Mouse (Mus musculus) layer of hippocampus, postnatal 25 days (tissue): ENCODE measurements at regions not wholly inside any gene's neighbourhood (a gene's known extent, or its start where the extent isn't known, plus 50 kb on each side); places are given as distances from the start of the nearest gene placed in this dataset.

Experiments
- DNase-seq, 2 experiments: peaks; one replicate each; pipeline ENCODE4 v3.0.0; 2022; ENCODE audit warnings: mixed read lengths in 2 of 2, low spot score in 1 of 2; ENCODE audit errors: extremely low spot score in 1 of 2

GRCm38 (mm10) chr1:76053378-76054171 is 507.5 kb downstream of the Slc4a3 start:
- no peak for DNase-seq

DNA sequence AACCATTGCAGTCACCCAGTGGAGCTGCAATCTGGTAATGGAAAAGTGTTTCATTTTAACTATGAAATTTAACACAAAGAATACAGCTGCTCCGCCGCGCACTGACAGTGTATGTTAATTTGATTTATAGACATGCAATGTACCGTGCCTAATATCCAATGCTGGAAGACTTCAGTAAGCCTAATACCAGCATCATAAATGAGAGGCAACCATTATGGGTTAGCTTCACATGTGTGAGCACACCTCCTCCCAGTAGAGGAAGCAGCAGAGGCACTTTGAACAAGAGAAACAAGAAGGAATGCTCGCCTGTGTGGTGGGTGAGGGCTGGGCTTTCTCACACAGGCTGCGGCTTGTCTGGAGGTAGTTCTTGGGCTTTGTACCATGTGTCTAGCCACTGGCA is 519.7 kb downstream of the Slc4a3 start:
- DNase-seq, result no peak

GRCm38 (mm10) chr1:76070831-76071321 is 524.8 kb downstream of the Slc4a3 start:
- DNase-seq, result peak; percentile 54 to 58

GRCm38 (mm10) chr1:76075213-76075612 is 529.1 kb downstream of the Slc4a3 start:
- DNase-seq, result no peak

GRCm38 (mm10) chr1:76075685-76076455 is 529.8 kb downstream of the Slc4a3 start:
- no peak for DNase-seq

GRCm38 (mm10) chr1:76080241-76080640 is 534.2 kb downstream of the Slc4a3 start:
- DNase-seq, result no peak

DNA sequence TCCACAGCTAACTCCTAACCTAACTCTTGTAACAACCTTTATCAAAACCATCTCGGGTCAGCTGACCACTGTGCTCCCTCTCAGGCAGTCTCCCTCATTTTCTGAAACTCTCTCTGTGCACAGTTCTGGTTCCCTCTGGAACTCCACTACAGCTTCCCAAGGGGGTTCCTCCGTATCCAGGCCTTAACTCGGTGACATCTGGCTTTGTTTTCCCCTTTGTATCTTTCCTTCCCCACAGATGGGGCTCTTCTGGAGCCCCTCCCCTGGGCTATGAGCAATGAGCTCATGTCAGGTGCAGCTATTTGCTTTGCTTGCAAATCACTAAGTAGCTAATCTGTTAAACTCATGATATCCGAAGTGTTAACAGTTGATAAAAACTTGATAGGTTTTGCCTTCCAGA is 535.6 kb downstream of the Slc4a3 start:
- no peak for DNase-seq

GRCm38 (mm10) chr1:76083273-76084036 is 537.4 kb downstream of the Slc4a3 start:
- no peak for DNase-seq

- no peak for DNase-seq
These were observed 545.0 kb downstream of the Slc4a3 start for GRCm38 (mm10) chr1:76091031-76091430.

DNA sequence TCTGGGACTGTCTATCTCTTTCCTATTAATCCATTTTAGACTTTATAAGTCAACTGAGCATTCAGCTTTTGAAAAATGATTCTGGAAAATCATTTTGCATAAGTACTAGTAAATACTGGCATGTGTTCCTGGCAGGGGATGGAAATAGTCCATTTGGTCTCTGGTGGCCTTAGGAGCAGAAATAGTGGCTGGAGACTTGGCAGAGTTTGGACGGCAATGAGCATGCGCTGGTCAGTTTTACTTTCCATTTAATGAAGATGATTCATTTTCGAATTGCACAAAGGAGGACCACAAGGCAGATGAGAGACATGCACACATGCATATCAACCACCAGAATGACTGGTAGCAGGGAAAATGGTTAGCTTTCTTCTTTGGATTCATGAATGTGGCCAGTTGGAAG is 567.2 kb downstream of the Slc4a3 start:
- DNase-seq, result no peak

GRCm38 (mm10) chr1:76120840-76121239 is 574.8 kb downstream of the Slc4a3 start:
- DNase-seq, result no peak

- no peak for DNase-seq
These were observed 584.3 kb downstream of the Slc4a3 start for GRCm38 (mm10) chr1:76130353-76130752.

DNA sequence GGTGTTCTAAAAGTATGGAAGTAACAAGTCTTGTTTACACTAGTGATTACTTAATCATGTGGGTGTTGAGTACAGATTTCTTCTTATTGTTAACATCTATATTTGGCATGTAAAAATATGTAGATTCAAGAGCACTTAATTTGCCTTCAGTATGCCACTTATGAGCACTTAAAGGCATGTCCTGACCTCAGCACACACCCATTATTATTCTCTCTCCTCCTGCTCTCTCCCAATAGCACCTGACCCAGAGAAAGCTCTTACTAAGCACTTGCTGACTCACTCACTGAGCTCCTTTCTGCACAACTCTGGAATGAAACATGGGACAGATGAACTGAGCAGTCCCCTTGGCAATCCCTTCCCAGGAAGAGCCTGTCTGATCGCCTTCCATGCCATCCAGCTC is 590.7 kb downstream of the Slc4a3 start:
- DNase-seq, result no peak

GRCm38 (mm10) chr1:76137701-76138100 is 591.6 kb downstream of the Slc4a3 start:
- no peak for DNase-seq

GRCm38 (mm10) chr1:76143516-76143915 is 597.5 kb downstream of the Slc4a3 start:
- no peak for DNase-seq

- no peak for DNase-seq
These were observed 602.9 kb downstream of the Slc4a3 start for GRCm38 (mm10) chr1:76148963-76149362.

- no peak for DNase-seq
These were observed 610.2 kb downstream of the Slc4a3 start for GRCm38 (mm10) chr1:76156291-76156690.

DNA sequence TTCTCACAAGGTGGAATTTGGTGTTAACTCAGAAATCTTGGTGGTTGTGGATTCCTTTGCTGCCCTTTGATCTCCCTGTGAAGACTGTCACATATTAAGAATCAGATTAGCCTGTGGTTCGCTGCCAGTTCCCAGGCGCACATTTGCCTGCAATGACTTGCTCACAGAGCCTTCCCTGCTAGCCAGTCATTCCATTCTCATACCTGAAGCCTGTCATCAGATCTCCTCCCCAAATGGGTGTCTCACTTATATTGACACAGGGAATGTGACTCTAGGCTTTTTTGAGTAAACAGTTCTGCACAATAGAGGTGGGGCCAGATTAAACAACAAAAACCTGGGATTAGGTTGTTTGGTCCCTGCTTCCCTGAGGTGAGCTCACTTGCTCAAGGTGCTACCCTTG is 621.4 kb downstream of the Slc4a3 start:
- DNase-seq, result no peak

DNA sequence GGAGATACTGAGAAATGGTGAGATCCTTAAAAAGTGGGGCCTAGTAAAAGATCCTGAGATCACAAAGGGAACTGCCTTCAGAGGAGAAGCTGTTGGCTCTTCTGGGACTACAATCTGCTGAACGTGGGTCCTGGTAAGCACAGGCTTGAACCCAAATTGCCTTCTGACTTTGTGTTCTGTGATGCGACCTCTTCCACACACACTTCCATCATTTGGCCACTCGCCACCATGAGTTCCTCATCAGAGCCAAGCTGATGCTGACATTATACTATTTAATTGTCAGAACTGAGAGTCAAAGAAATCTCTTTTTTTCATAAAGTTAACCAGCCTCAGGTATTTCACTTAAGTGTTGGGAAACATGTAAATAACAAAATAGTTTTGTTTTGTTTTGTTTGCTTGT is 635.1 kb downstream of the Slc4a3 start:
- DNase-seq, result no peak

DNA sequence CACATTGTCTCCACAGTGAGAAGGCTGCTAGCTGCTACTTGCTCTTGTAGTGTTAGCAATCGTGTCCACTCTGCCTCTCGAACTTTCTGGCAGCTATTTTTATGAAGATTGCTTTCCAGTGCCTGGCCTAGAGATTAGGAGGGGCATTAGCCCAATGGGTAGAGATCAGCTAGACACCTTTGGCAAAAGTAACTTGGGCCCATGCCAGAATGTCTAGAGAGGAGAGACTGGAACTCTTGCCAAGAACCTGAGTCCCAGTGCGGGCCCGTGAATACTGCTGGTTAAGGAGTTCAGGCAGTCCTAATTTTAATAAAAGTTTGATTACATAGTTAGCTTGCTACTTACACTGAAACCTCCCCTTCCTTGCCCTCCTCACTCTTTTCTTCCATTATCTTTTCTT is 648.8 kb downstream of the Slc4a3 start:
- no peak for DNase-seq

DNA sequence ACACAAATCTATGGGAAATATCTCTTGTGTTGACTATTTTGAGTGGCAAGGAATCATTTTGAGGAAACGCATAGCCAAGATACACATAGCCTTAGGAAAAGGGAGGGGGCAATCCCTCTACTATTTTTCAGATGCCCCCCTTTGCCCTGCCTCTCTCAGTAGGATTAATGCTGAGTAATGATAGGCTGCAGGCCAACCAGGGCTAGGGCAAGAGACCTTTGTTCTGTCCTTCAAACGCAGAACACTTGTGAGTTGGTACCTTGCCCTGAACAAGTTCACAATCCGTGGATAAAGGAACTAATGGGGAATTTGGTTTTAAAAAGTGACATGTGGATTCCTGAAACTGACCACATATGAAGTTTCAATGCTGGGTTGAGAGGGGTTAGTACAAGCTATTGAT is 651.6 kb downstream of the Slc4a3 start:
- no peak for DNase-seq
